Mouse (Mus musculus) midbrain, embryonic 15.5 days (tissue): ENCODE measurements around the gene Crebbp. TPM values are rescaled to one million over a fixed set of nuclear protein-coding genes. Genes with fewer than 3 reads are reported as not detected.

ENCODE experiments used
- ATAC-seq: fragments of 200-750 bp; cut with Nextera tagmentation; replicated peaks from 2 replicates; pipeline ENCODE4 v1.8.0; 2017; ENCODE audit warnings: moderate TSS enrichment
- H3K27ac ChIP-seq: fragments of 300-500 bp; sonication (generic); 2 replicates; pipeline ENCODE4 v1.5.1; 2015; ENCODE audit warnings: mild to moderate bottlenecking, inconsistent platforms
- H3K27me3 ChIP-seq: fragments of 300-500 bp; sonication (generic); replicated peaks from 2 replicates; pipeline ENCODE4 v1.6.1; 2015; ENCODE audit warnings: inconsistent platforms
- H3K36me3 ChIP-seq: fragments of 300-500 bp; sonication (generic); replicated peaks from 2 replicates; pipeline ENCODE4 v1.6.1; 2015; ENCODE audit warnings: inconsistent platforms
- H3K4me1 ChIP-seq: fragments of 300-500 bp; sonication (generic); 2 replicates; pipeline ENCODE4 v1.6.1; 2015; ENCODE audit warnings: inconsistent platforms
- H3K4me2 ChIP-seq: fragments of 300-500 bp; sonication (generic); 2 replicates; pipeline ENCODE4 v1.6.1; 2015; ENCODE audit warnings: inconsistent platforms, mild to moderate bottlenecking, moderate library complexity
- H3K4me3 ChIP-seq: fragments of 300-500 bp; sonication (generic); 2 replicates; pipeline ENCODE4 v1.5.1; 2015; ENCODE audit warnings: mild to moderate bottlenecking, inconsistent platforms
- H3K9ac ChIP-seq: fragments of 300-500 bp; sonication (generic); 2 replicates; pipeline ENCODE4 v1.6.1; 2015; ENCODE audit warnings: mild to moderate bottlenecking, inconsistent platforms
- H3K9me3 ChIP-seq: fragments of 300-500 bp; sonication (generic); 2 replicates; pipeline ENCODE4 v1.6.1; 2016; ENCODE audit warnings: inconsistent platforms
- WGBS: fragments of 180-500 bp; shearing (Covaris S2); methylation state at CpG from one replicate; pipeline ENCODE4 v1.1.7; 2015; ENCODE audit warnings: mixed read lengths; 5-methylcytosine and 5-hydroxymethylcytosine counted together
- polyA plus RNA-seq: library from polyadenylated mRNA; unstranded; fragments of >200 nt; fragmentation: Nextera tagmentation; extraction: Ambion mirVana; gene quantifications from 2 replicates; pipeline ENCODE4 v1.2.1, GENCODE M21; 2015

Crebbp gene
- polyA plus RNA-seq, 1 experiment from 2014 or later, result 41.4 TPM

- Histone ChIP-seq H3K36me3 (no peaks in the 10 kb centered on the region), H3K4me2 (peak within 1 kb of the TSS; percentile 58), H3K4me3 (peak within 1 kb of the TSS; percentile 83), H3K27ac (peak within 1 kb of the TSS; percentile 86), H3K4me1 (peaks cover 22% of the 10 kb centered on the region), H3K9me3 (no peaks in the 10 kb centered on the region), H3K27me3 (no peaks in the 10 kb centered on the region), H3K9ac (peak within 1 kb of the TSS; percentile 79)
- WGBS, result 0% methylated on average over 58 of the region's 58 CpGs
- peak; percentile 98 for ATAC-seq
Measured at GRCm38 (mm10) chr16:4077384-4078061, 136.3 kb downstream of the Crebbp start, which contains the start of gene Trap1. Gene Trap1, minus strand, starts transcription at chr16:4077827.

GRCm38 (mm10) chr16:4074836-4075235 lies 139.0 kb downstream of the Crebbp start:
- Histone ChIP-seq H3K4me3 (no peak overlapping the region), H3K27ac (no peak overlapping the region), H3K36me3 (no peaks in the 10 kb centered on the region), H3K9me3 (no peaks in the 10 kb centered on the region), H3K4me2 (no peak overlapping the region), H3K9ac (no peak overlapping the region), H3K4me1 (peaks cover 22% of the 10 kb centered on the region), H3K27me3 (no peaks in the 10 kb centered on the region)
- ATAC-seq, result no peak
- 87% methylated on average over 3 of the region's 3 CpGs for WGBS

GRCm38 (mm10) chr16:4074297-4074696 lies 139.5 kb downstream of the Crebbp start:
- Histone ChIP-seq H3K27ac (no peak overlapping the region), H3K9me3 (no peaks in the 10 kb centered on the region), H3K27me3 (no peaks in the 10 kb centered on the region), H3K4me3 (no peak overlapping the region), H3K4me1 (peaks cover 22% of the 10 kb centered on the region), H3K4me2 (no peak overlapping the region), H3K36me3 (no peaks in the 10 kb centered on the region), H3K9ac (no peak overlapping the region)
- WGBS, result 70% methylated on average over 6 of the region's 6 CpGs
- ATAC-seq, result no peak

GRCm38 (mm10) chr16:4068588-4068987 lies 145.2 kb downstream of the Crebbp start:
- ATAC-seq, result no peak
- Histone ChIP-seq H3K4me2 (no peak overlapping the region), H3K4me3 (no peak overlapping the region), H3K9me3 (no peaks in the 10 kb centered on the region), H3K9ac (no peak overlapping the region), H3K36me3 (peaks cover 34% of the 10 kb centered on the region), H3K27me3 (no peaks in the 10 kb centered on the region), H3K27ac (no peak overlapping the region), H3K4me1 (no peaks in the 10 kb centered on the region)
- WGBS, result 65% methylated on average over 8 of the region's 8 CpGs

- no peaks in the 10 kb centered on the region for H3K4me1 ChIP-seq
- H3K4me3 ChIP-seq, result no peak overlapping the region
- peaks cover 59% of the 10 kb centered on the region for H3K36me3 ChIP-seq
- 97% methylated on average over 4 of the region's 4 CpGs for WGBS
- H3K9ac ChIP-seq, result no peak overlapping the region
- no peaks in the 10 kb centered on the region for H3K27me3 ChIP-seq
- H3K27ac ChIP-seq, result no peak overlapping the region
- ATAC-seq, result no peak
- no peak overlapping the region for H3K4me2 ChIP-seq
- H3K9me3 ChIP-seq, result no peaks in the 10 kb centered on the region
Measured at GRCm38 (mm10) chr16:4064945-4065344, 148.9 kb downstream of the Crebbp start.

- Histone ChIP-seq H3K4me3 (no peak overlapping the region), H3K9me3 (no peaks in the 10 kb centered on the region), H3K9ac (no peak overlapping the region), H3K4me1 (no peaks in the 10 kb centered on the region), H3K36me3 (peaks cover 27% of the 10 kb centered on the region), H3K27me3 (no peaks in the 10 kb centered on the region), H3K27ac (no peak overlapping the region), H3K4me2 (no peak overlapping the region)
- WGBS, result 81% methylated on average over 3 of the region's 3 CpGs
- ATAC-seq, result no peak
Measured at GRCm38 (mm10) chr16:4053811-4054210, 160.0 kb downstream of the Crebbp start.

GRCm38 (mm10) chr16:4052601-4053000 lies 161.2 kb downstream of the Crebbp start:
- Histone ChIP-seq H3K9me3 (no peaks in the 10 kb centered on the region), H3K4me3 (no peak overlapping the region), H3K27ac (no peak overlapping the region), H3K36me3 (peaks cover 32% of the 10 kb centered on the region), H3K4me1 (no peaks in the 10 kb centered on the region), H3K27me3 (no peaks in the 10 kb centered on the region), H3K9ac (no peak overlapping the region), H3K4me2 (no peak overlapping the region)
- 92% methylated on average over 4 of the region's 4 CpGs for WGBS
- no peak for ATAC-seq

GRCm38 (mm10) chr16:4045524-4045923 lies 168.3 kb downstream of the Crebbp start:
- H3K4me3 ChIP-seq, result no peak overlapping the region
- peaks cover 37% of the 10 kb centered on the region for H3K36me3 ChIP-seq
- no peak overlapping the region for H3K4me2 ChIP-seq
- H3K4me1 ChIP-seq, result no peaks in the 10 kb centered on the region
- no peaks in the 10 kb centered on the region for H3K9me3 ChIP-seq
- no peak for ATAC-seq
- H3K9ac ChIP-seq, result no peak overlapping the region
- no peaks in the 10 kb centered on the region for H3K27me3 ChIP-seq
- WGBS, result 80% methylated on average over 4 of the region's 4 CpGs
- H3K27ac ChIP-seq, result no peak overlapping the region

GRCm38 (mm10) chr16:4044093-4044492 lies 169.7 kb downstream of the Crebbp start:
- Histone ChIP-seq H3K4me3 (no peak overlapping the region), H3K9ac (no peak overlapping the region), H3K27me3 (no peaks in the 10 kb centered on the region), H3K9me3 (no peaks in the 10 kb centered on the region), H3K27ac (no peak overlapping the region), H3K4me1 (no peaks in the 10 kb centered on the region), H3K4me2 (no peak overlapping the region), H3K36me3 (peaks cover 45% of the 10 kb centered on the region)
- ATAC-seq, result no peak
- WGBS, result 96% methylated on average over 2 of the region's 2 CpGs

GRCm38 (mm10) chr16:4041646-4042045 lies 172.2 kb downstream of the Crebbp start:
- no peak for ATAC-seq
- H3K36me3 ChIP-seq, result peaks cover 48% of the 10 kb centered on the region

GRCm38 (mm10) chr16:4040206-4040605 lies 173.6 kb downstream of the Crebbp start:
- Histone ChIP-seq H3K9ac (no peak overlapping the region), H3K4me3 (no peak overlapping the region), H3K4me2 (no peak overlapping the region), H3K4me1 (no peaks in the 10 kb centered on the region), H3K9me3 (no peaks in the 10 kb centered on the region), H3K27me3 (no peaks in the 10 kb centered on the region), H3K36me3 (peaks cover 42% of the 10 kb centered on the region), H3K27ac (no peak overlapping the region)
- WGBS, result 86% methylated on average over 5 of the region's 5 CpGs
- ATAC-seq, result no peak

More at GRCm38 (mm10) chr16:4041646-4042045, 172.2 kb downstream of the Crebbp start:
- Histone ChIP-seq H3K9ac (no peak overlapping the region), H3K4me3 (no peak overlapping the region), H3K27ac (no peak overlapping the region), H3K9me3 (no peaks in the 10 kb centered on the region), H3K4me2 (no peak overlapping the region), H3K4me1 (no peaks in the 10 kb centered on the region), H3K27me3 (no peaks in the 10 kb centered on the region)
- WGBS, result 95% methylated on average over 4 of the region's 4 CpGs

GRCm38 (mm10) chr16:4037690-4038089 lies 176.1 kb downstream of the Crebbp start:
- H3K4me3 ChIP-seq, result no peak overlapping the region
- no peak overlapping the region for H3K27ac ChIP-seq
- no peaks in the 10 kb centered on the region for H3K27me3 ChIP-seq
- no peaks in the 10 kb centered on the region for H3K4me1 ChIP-seq
- H3K36me3 ChIP-seq, result peaks cover 30% of the 10 kb centered on the region
- no peaks in the 10 kb centered on the region for H3K9me3 ChIP-seq
- no peak overlapping the region for H3K4me2 ChIP-seq
- 93% methylated on average over 7 of the region's 7 CpGs for WGBS
- ATAC-seq, result no peak
- no peak overlapping the region for H3K9ac ChIP-seq

- H3K4me3 ChIP-seq, result no peak within 1 kb of the TSS
- no peak for ATAC-seq
- H3K9me3 ChIP-seq, result no peaks in the 10 kb centered on the region
- H3K27me3 ChIP-seq, result no peaks in the 10 kb centered on the region
- WGBS, result 92% methylated on average over 5 of the region's 5 CpGs
- no peaks in the 10 kb centered on the region for H3K4me1 ChIP-seq
- H3K9ac ChIP-seq, result no peak within 1 kb of the TSS
- no peak within 1 kb of the TSS for H3K27ac ChIP-seq
- H3K4me2 ChIP-seq, result no peak within 1 kb of the TSS
- peaks cover 30% of the 10 kb centered on the region for H3K36me3 ChIP-seq
Measured at GRCm38 (mm10) chr16:4036807-4037206, 177.0 kb downstream of the Crebbp start, which contains the start of gene Dnase1. Gene Dnase1, plus strand, starts transcription at chr16:4036942.
